Mouse (Mus musculus) liver, postnatal 0 days (tissue): ENCODE data around the gene Exoc3l. TPM values are rescaled to one million over a fixed set of nuclear protein-coding genes. Genes with fewer than 3 reads are reported as not detected.

Source experiments
- ATAC-seq: fragments of 200-750 bp; cut with Nextera tagmentation; 2 replicates; pipeline ENCODE4 v1.8.0; 2017; ENCODE audit warnings: mild to moderate bottlenecking, moderate library complexity
- DNase-seq: peaks from one replicate; pipeline ENCODE4 v3.0.0-alpha.2; 2016
- H3K27ac ChIP-seq: fragments of 300-500 bp; sonication (generic); 2 replicates; pipeline ENCODE4 v1.5.1; 2014; ENCODE audit warnings: antibody characterized with exemption, moderate library complexity, mild to moderate bottlenecking, low read depth
- H3K27me3 ChIP-seq: fragments of 300-500 bp; sonication (generic); 2 replicates; pipeline ENCODE4 v1.6.1; 2014; ENCODE audit warnings: low read length, control low read depth, mixed read lengths; ENCODE audit not compliant: insufficient read depth
- H3K36me3 ChIP-seq: fragments of 300-500 bp; sonication (generic); replicated peaks from 2 replicates; pipeline ENCODE4 v1.6.1; 2014; ENCODE audit warnings: mild to moderate bottlenecking, control low read depth, low read length, moderate library complexity, mixed read lengths; ENCODE audit not compliant: insufficient read depth
- H3K4me1 ChIP-seq: fragments of 300-500 bp; sonication (generic); 2 replicates; pipeline ENCODE4 v1.6.1; 2014; ENCODE audit warnings: antibody characterized with exemption, mild to moderate bottlenecking, control low read depth; ENCODE audit not compliant: insufficient read depth
- H3K4me2 ChIP-seq: fragments of 300-500 bp; sonication (generic); 2 replicates; pipeline ENCODE4 v1.6.1; 2014; ENCODE audit warnings: low read depth, mild to moderate bottlenecking, low read length, moderate library complexity, mixed read lengths
- H3K4me3 ChIP-seq: fragments of 300-500 bp; sonication (generic); 2 replicates; pipeline ENCODE4 v1.5.1; 2014; ENCODE audit warnings: low read depth, low read length
- H3K9ac ChIP-seq: fragments of 300-500 bp; sonication (generic); replicated peaks from 2 replicates; pipeline ENCODE4 v1.6.1; 2014; ENCODE audit warnings: mild to moderate bottlenecking, moderate library complexity
- H3K9me3 ChIP-seq: fragments of 300-500 bp; sonication (generic); 2 replicates; pipeline ENCODE4 v1.6.1; 2016; ENCODE audit warnings: mild to moderate bottlenecking, control low read depth, low read length, mixed read lengths
- CTCF ChIP-seq: sonication (generic); IDR thresholded peaks from 2 replicates; pipeline ENCODE4 v1.5.1; 2016; ENCODE audit warnings: antibody characterized with exemption, low read depth
- EP300 ChIP-seq: IDR thresholded peaks from 2 replicates; pipeline ENCODE4 v1.6.1; 2016; ENCODE audit warnings: antibody characterized with exemption, low read depth, mild to moderate bottlenecking
- WGBS: fragments of 180-500 bp; shearing (Covaris S2); extraction: QIAGEN DNeasy Blood & Tissue Kit; methylation state at CpG from one replicate; pipeline ENCODE4 v1.1.7; 2014; ENCODE audit not compliant: insufficient replicate concordance; 5-methylcytosine and 5-hydroxymethylcytosine counted together
- polyA plus RNA-seq: library from polyadenylated mRNA; unstranded; fragments of >200 nt; fragmentation: Nextera tagmentation; extraction: Ambion mirVana; gene quantifications from 2 replicates; pipeline ENCODE4 v1.2.1, GENCODE M21; 2015

Gene Exoc3l
- polyA plus RNA-seq, 1 experiment from 2014 or later = 6.6 TPM

DNA sequence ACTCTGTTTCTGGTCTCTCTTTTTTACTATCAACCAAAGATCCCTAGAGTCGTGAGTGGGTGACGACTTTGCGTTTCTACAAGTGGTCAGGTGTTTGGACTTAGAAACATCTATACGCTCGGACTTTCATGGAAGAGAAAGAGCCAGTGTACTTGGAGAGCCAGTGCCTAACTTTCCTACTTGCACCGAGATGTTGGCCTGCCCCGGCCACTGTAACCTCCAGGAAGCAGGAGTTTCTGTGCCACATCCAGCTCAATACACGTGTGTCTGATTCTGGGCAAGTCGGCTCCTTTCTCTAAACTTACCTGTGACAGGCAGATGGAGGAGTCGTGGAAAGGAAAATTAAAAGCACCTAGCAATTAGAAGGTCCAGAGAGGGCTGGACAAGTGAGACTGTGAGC is 20.1 kb downstream of the Exoc3l start, which contains the start of gene Nol3:
Gene Nol3, plus strand, starts transcription at position 301 of the 400 bp plus-strand sequence.
- Histone ChIP-seq H3K4me2 (peak within 1 kb of the TSS; percentile 70), H3K27me3 (peaks cover 86% of the 10 kb centered on the region), H3K27ac (no peak within 1 kb of the TSS), H3K4me1 (peaks cover 16% of the 10 kb centered on the region), H3K36me3 (no peaks in the 10 kb centered on the region), H3K9ac (peak within 1 kb of the TSS; percentile 30), H3K4me3 (peak within 1 kb of the TSS; percentile 36), H3K9me3 (no peaks in the 10 kb centered on the region)
- ATAC-seq (no peak), DNase-seq (no peak)
- no peak for TF ChIP-seq CTCF
- TF ChIP-seq EP300 = no peak
- 9% methylated on average over 10 of the region's 10 CpGs for WGBS

DNA sequence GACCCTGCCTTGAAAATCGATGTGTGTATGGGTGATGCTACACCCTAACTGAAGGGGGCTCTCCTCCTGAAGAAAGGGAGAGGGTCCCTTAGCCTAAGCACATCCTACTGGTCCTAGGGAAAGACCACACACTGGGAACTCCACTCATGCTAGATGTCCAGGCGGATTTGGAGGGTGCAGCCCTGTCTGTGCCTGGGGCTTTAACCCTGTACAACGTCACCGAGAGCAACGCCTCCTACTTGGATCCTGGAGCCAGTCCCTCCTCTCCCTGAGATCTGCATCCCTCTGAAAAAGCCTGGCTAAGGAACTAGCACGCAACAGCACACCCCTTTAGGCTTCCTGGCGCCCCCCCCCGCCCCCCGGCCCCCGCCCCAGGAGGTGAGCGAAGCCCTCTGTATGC is 20.5 kb downstream of the Exoc3l start:
- H3K27me3 ChIP-seq = peaks cover 91% of the 10 kb centered on the region

GRCm38 (mm10) chr8:105270916-105271186 is 25.1 kb downstream of the Exoc3l start:
- TF ChIP-seq CTCF = 0 out of 2 replicates have a peak, but pooled peaks have one; percentile 6
- no peak for TF ChIP-seq EP300
- no peak overlapping the region for H3K4me2 ChIP-seq
- H3K4me3 ChIP-seq = no peak overlapping the region
- H3K27ac ChIP-seq = no peak overlapping the region
- DNase-seq (no peak), ATAC-seq (no peak)
- peaks cover 85% of the 10 kb centered on the region for H3K27me3 ChIP-seq
- H3K9ac ChIP-seq = no peak overlapping the region
- peaks cover 17% of the 10 kb centered on the region for H3K4me1 ChIP-seq
- no peaks in the 10 kb centered on the region for H3K36me3 ChIP-seq
- 4% methylated on average over 11 of the region's 11 CpGs for WGBS
- H3K9me3 ChIP-seq = no peaks in the 10 kb centered on the region

More for the DNA sequence above, 20.5 kb downstream of the Exoc3l start:
- no peak overlapping the region for H3K9ac ChIP-seq
- no peak for DNase-seq
- no peak overlapping the region for H3K27ac ChIP-seq
- WGBS = 15% methylated on average over 11 of the region's 11 CpGs
- H3K36me3 ChIP-seq = no peaks in the 10 kb centered on the region
- no peak for ATAC-seq
- peaks cover 16% of the 10 kb centered on the region for H3K4me1 ChIP-seq
- H3K9me3 ChIP-seq = no peaks in the 10 kb centered on the region
- H3K4me2 ChIP-seq = no peak overlapping the region
- H3K4me3 ChIP-seq = no peak overlapping the region
- TF ChIP-seq CTCF (no peak), EP300 (no peak)

GRCm38 (mm10) chr8:105270101-105270915 is 25.6 kb downstream of the Exoc3l start:
- Histone ChIP-seq H3K4me2 (peak overlapping the region; percentile 76; the same call in 1 of the 2 replicates), H3K27ac (no peak overlapping the region), H3K27me3 (peaks cover 80% of the 10 kb centered on the region), H3K36me3 (no peaks in the 10 kb centered on the region), H3K4me3 (peak overlapping the region; percentile 42), H3K9me3 (no peaks in the 10 kb centered on the region), H3K4me1 (peaks cover 19% of the 10 kb centered on the region), H3K9ac (no peak overlapping the region)
- TF ChIP-seq EP300 = no peak
- TF ChIP-seq CTCF = no peak
- ATAC-seq (no peak), DNase-seq (no peak)
- 6% methylated on average over 39 of the region's 39 CpGs for WGBS

DNA sequence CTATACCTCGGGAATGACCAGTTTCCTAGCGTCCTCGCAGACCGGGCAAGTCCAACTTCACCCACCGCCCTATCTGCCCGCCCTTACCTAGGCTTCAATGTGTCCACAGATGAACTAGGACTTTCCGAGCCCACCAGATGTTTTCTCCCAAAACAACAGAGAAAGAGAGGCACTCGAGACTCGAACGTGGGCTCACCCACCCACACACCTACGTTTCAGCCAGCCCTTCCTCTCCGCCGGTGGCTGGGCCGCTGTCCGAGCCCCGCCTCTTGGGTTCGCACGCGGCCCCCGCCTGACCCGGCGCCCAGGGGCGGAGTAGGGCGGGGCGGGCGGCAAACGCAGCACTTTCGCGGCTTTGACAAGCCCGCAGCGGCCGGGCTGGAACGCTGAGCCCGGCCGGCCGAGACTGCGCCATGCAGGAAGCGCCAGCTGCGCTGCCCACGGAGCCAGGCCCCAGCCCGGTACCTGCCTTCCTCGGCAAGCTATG is 26.4 kb downstream of the Exoc3l start, which contains the start of gene Hsf4:
Gene Hsf4, plus strand, starts transcription at position 341 of the 487 bp plus-strand sequence.
- no peaks in the 10 kb centered on the region for H3K36me3 ChIP-seq
- TF ChIP-seq CTCF = no peak
- TF ChIP-seq EP300 = no peak
- peak; percentile 58 for ATAC-seq
- H3K27ac ChIP-seq = no peak within 1 kb of the TSS
- peak within 1 kb of the TSS; percentile 42 for H3K4me3 ChIP-seq
- DNase-seq = peak; percentile 49
- peaks cover 71% of the 10 kb centered on the region for H3K27me3 ChIP-seq
- H3K9ac ChIP-seq = peak within 1 kb of the TSS; percentile 30; the same call in 1 of the 2 replicates
- peaks cover 26% of the 10 kb centered on the region for H3K4me1 ChIP-seq
- 1% methylated on average over 40 of the region's 42 CpGs for WGBS
- H3K9me3 ChIP-seq = no peaks in the 10 kb centered on the region
- peak within 1 kb of the TSS; percentile 76 for H3K4me2 ChIP-seq

DNA sequence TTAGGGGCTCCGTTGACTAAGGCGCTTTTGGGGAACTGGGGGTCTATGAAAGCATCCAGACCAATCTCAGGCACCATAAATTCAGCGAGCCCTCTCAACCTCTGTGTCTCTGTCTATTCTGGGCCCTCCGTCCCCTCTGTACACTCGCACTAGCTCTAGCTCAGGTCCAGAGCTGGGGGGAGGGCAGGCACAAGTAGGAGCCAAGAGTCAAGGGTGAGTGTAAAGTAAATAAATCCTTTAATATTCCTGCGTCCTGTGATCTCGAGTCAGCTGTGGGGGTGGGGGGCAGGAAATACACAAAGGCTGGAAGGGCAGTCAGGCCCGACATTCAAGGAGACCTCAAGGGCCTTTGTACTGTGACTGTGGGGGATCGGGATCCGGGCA is 26.8 kb downstream of the Exoc3l start:
- 16% methylated on average over 10 of the region's 10 CpGs for WGBS
- H3K4me1 ChIP-seq = peaks cover 28% of the 10 kb centered on the region
- peak overlapping the region; percentile 76 for H3K4me2 ChIP-seq
- TF ChIP-seq EP300 (no peak), CTCF (no peak)
- DNase-seq = no peak
- H3K27ac ChIP-seq = no peak overlapping the region
- H3K9me3 ChIP-seq = no peaks in the 10 kb centered on the region
- no peaks in the 10 kb centered on the region for H3K36me3 ChIP-seq
- H3K9ac ChIP-seq = peak overlapping the region; percentile 30; the same call in 1 of the 2 replicates
- H3K27me3 ChIP-seq = peaks cover 67% of the 10 kb centered on the region
- ATAC-seq = peak; percentile 28; the same call in 1 of the 2 replicates
- peak overlapping the region; percentile 42 for H3K4me3 ChIP-seq
